Comparison of ENCODE assay signal across 31 mouse cellular contexts in the genomic region with DNA sequence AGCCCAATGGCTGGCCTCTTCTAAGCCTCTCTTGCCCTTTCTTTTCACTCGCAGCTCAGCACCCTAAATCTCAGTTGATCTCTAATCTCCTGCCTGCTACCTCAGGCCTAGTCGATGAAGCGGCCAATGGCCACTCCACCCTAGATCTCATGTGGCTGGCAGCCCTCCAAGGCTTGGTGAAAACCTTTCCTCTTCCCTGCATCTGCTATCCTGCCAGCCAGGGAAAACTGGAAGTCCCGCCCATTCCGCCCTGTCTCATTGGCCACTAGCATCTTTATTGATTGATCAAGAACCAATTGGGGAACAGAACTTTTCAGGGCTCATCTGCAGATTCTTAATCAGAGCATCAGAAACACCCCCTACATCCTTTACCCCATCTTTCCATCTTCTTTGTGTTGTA.
A peak's percentile ranks its signal among the peaks of the same experiment; 100 is the strongest.
DNase-seq lines count a peak whose midpoint lies in the region; ATAC-seq and TF ChIP-seq lines count a peak whose summit lies in the region.
"Had no signal": no experiment of that assay in that cellular context is flagged by ENCODE, and none has a peak within 500 bp of the region (broad histone marks: within the 10 kb centered on the region; RNA-seq: fewer than 3 reads in every experiment).

No protein-coding gene starts in this region.

- H3K4me2 ChIP-seq in hindbrain, embryonic 14.5 days (replicated peaks) = no peak overlapping the region
- H3K4me2 ChIP-seq in hindbrain, postnatal 0 days (ENCODE audit: low read depth, low read length) = no peak overlapping the region
- H3K4me2 ChIP-seq: embryonic facial prominence, embryonic 12.5 days; forebrain, embryonic 15.5 days; heart, embryonic 11.5 days; limb, embryonic 13.5 days; liver, embryonic 11.5 days; lung, embryonic 15.5 days; stomach, embryonic 15.5 days had no signal

- no peaks in the 10 kb centered on the region for H3K36me3 ChIP-seq in hindbrain, embryonic 14.5 days (replicated peaks; ENCODE audit: control insufficient read depth, insufficient read depth)
- no peaks in the 10 kb centered on the region for H3K36me3 ChIP-seq in hindbrain, postnatal 0 days (ENCODE audit: insufficient read depth, low read length)
- H3K36me3 ChIP-seq: embryonic facial prominence, embryonic 12.5 days; forebrain, embryonic 15.5 days; limb, embryonic 13.5 days; lung, embryonic 15.5 days; stomach, embryonic 15.5 days had no signal

- H3K4me3 ChIP-seq in hindbrain, embryonic 14.5 days (replicated peaks; ENCODE audit: low read length) = no peak overlapping the region
- H3K4me3 ChIP-seq in hindbrain, postnatal 0 days (ENCODE audit: low read length) = no peak overlapping the region
- H3K4me3 ChIP-seq: embryonic facial prominence, embryonic 12.5 days; forebrain, embryonic 15.5 days; gastrocnemius, adult 2 months; limb, embryonic 13.5 days; lung, embryonic 15.5 days; megakaryocyte, embryonic 14.5 days; stomach, embryonic 15.5 days had no signal

- H3K9ac ChIP-seq in hindbrain, embryonic 14.5 days = no peak overlapping the region
- H3K9ac ChIP-seq in hindbrain, postnatal 0 days (replicated peaks; ENCODE audit: low read length) = no peak overlapping the region
- H3K9ac ChIP-seq: embryonic facial prominence, embryonic 12.5 days; forebrain, embryonic 15.5 days; limb, embryonic 13.5 days; lung, embryonic 15.5 days; stomach, embryonic 15.5 days had no signal

- 88% methylated on average over 5 of the region's 5 CpGs for WGBS in hindbrain, embryonic 14.5 days
- WGBS in hindbrain, postnatal 0 days = 86% methylated on average over 5 of the region's 5 CpGs

- H3K9me3 ChIP-seq in hindbrain, embryonic 14.5 days (ENCODE audit: control insufficient read depth, low read length) = no peaks in the 10 kb centered on the region
- H3K9me3 ChIP-seq in hindbrain, postnatal 0 days (ENCODE audit: low read length) = no peaks in the 10 kb centered on the region
- H3K9me3 ChIP-seq: embryonic facial prominence, embryonic 12.5 days; forebrain, embryonic 15.5 days; limb, embryonic 13.5 days; lung, embryonic 15.5 days; stomach, embryonic 15.5 days had no signal

- H3K4me1 ChIP-seq in hindbrain, embryonic 14.5 days (replicated peaks; ENCODE audit: control insufficient read depth, insufficient read depth, low read length) = no peaks in the 10 kb centered on the region
- no peaks in the 10 kb centered on the region for H3K4me1 ChIP-seq in hindbrain, postnatal 0 days (ENCODE audit: insufficient read depth, low read length)
- H3K4me1 ChIP-seq: embryonic facial prominence, embryonic 12.5 days; forebrain, embryonic 15.5 days; limb, embryonic 13.5 days; lung, embryonic 15.5 days; megakaryocyte, embryonic 14.5 days; stomach, embryonic 15.5 days had no signal

- peak; percentile 48; the same call in 1 of the 2 replicates for ATAC-seq in hindbrain, embryonic 14.5 days (ENCODE audit: low FRiP score)
- ATAC-seq in hindbrain, postnatal 0 days = no peak
- ATAC-seq: CD4-positive, CD25-positive, alpha-beta regulatory T cell, adult 4 months; forebrain, embryonic 15.5 days; intestine, embryonic 16.5 days had no signal

- H3K27me3 ChIP-seq in hindbrain, embryonic 14.5 days (ENCODE audit: control insufficient read depth, insufficient read depth, low read length) = no peaks in the 10 kb centered on the region
- H3K27me3 ChIP-seq in hindbrain, postnatal 0 days (ENCODE audit: insufficient read depth, low read length) = no peaks in the 10 kb centered on the region
- H3K27me3 ChIP-seq: embryonic facial prominence, embryonic 12.5 days; forebrain, embryonic 15.5 days; limb, embryonic 13.5 days; lung, embryonic 15.5 days; megakaryocyte, embryonic 14.5 days; stomach, embryonic 15.5 days had no signal

- peak; percentile 1 for DNase-seq in hindbrain, embryonic 14.5 days (ENCODE audit: low spot score)
- no peak for DNase-seq in hindbrain, postnatal 0 days (ENCODE audit: low spot score)
- peak; percentile 22 for DNase-seq in retina, adult 2 months (ENCODE audit: low read depth, low spot score)
- no peak for DNase-seq in retina, embryonic 14.5 days (ENCODE audit: low spot score)
- DNase-seq in ZHBTc4 (ENCODE audit: low read depth, low spot score) = peak; percentile 49
- DNase-seq in testis, postnatal 14 days (ENCODE audit: low spot score) = peak; percentile 6
- no peak for DNase-seq in urinary bladder, adult 18-20 months (ENCODE audit: low spot score in 2 of 2)
- no peak for DNase-seq in thymus, postnatal 4 days
- DNase-seq: adrenal gland, postnatal 36 days; cerebellum, adult 8-10 months; cerebellum, postnatal 36 days; gastrocnemius, adult 2 months; gastrocnemius, postnatal 36 days; heart, adult 18-20 months; kidney, adult 9 months; kidney, postnatal 10 days; lung, postnatal 4 days; midbrain, embryonic 14.5 days; right cerebral cortex, postnatal 14 days; thymus, adult 18-20 months; thymus, postnatal 25 days had no signal

- TF ChIP-seq CTCF in hindbrain, postnatal 0 days (IDR thresholded peaks at IDR 0.05; ENCODE audit: low read depth) = no peak

- H3K27ac ChIP-seq in hindbrain, embryonic 14.5 days = no peak overlapping the region
- H3K27ac ChIP-seq in hindbrain, postnatal 0 days = no peak overlapping the region
- H3K27ac ChIP-seq: embryonic facial prominence, embryonic 12.5 days; forebrain, embryonic 15.5 days; gastrocnemius, adult 2 months; limb, embryonic 13.5 days; lung, embryonic 15.5 days; stomach, embryonic 15.5 days had no signal

Comparison
In these comparisons a context has a peak if more than half of its experiments do, and no peak if none do; other contexts are left out.
1. DNase-seq: peak in hindbrain, embryonic 14.5 days (single experiment), retina, adult 2 months (single experiment), ZHBTc4 (single experiment) and testis, postnatal 14 days (single experiment); none in hindbrain, postnatal 0 days (single experiment), retina, embryonic 14.5 days (single experiment), urinary bladder, adult 18-20 months (0 of 2) and thymus, postnatal 4 days (single experiment).